Mouse (Mus musculus): ENCODE data around the gene Wbp2nl.

Wbp2nl gene

GRCm38 (mm10) chr15:82298764-82299561 is at the start of gene Wbp2nl:
Wbp2nl (plus strand) TSS chr15:82298954.
- DNase-seq, result peak; percentile 45

- no peak for DNase-seq
Observed at GRCm38 (mm10) chr15:82251579-82251978, 47.2 kb upstream of the Wbp2nl start.

- no peak for DNase-seq
Observed at GRCm38 (mm10) chr15:82252097-82252496, 46.7 kb upstream of the Wbp2nl start, which contains the start of gene 1500009C09Rik. 1500009C09Rik (plus strand) TSS chr15:82252397.

- DNase-seq, result no peak
Observed at GRCm38 (mm10) chr15:82255248-82255647, 43.5 kb upstream of the Wbp2nl start.

GRCm38 (mm10) chr15:82255944-82256383 is 42.8 kb upstream of the Wbp2nl start:
- no peak for DNase-seq

GRCm38 (mm10) chr15:82259510-82259909 is 39.2 kb upstream of the Wbp2nl start:
- DNase-seq, result peak; percentile 68

GRCm38 (mm10) chr15:82266356-82266755 is 32.4 kb upstream of the Wbp2nl start:
- peak; percentile 72 for DNase-seq

- DNase-seq, result no peak
Observed at GRCm38 (mm10) chr15:82268185-82268584, 30.6 kb upstream of the Wbp2nl start.

- no peak for DNase-seq
Observed at GRCm38 (mm10) chr15:82268783-82269182, 30.0 kb upstream of the Wbp2nl start.

- peak; percentile 77 for DNase-seq
Observed at GRCm38 (mm10) chr15:82271201-82271600, 27.6 kb upstream of the Wbp2nl start.

- no peak for DNase-seq
Observed at GRCm38 (mm10) chr15:82272295-82272694, 26.5 kb upstream of the Wbp2nl start.

- DNase-seq, result no peak
Observed at GRCm38 (mm10) chr15:82274593-82274926, 24.2 kb upstream of the Wbp2nl start, which contains the start of gene Sept3. Sept3 (plus strand) TSS chr15:82274893.

GRCm38 (mm10) chr15:82274927-82275901 is 23.5 kb upstream of the Wbp2nl start:
- DNase-seq, result no peak

GRCm38 (mm10) chr15:82277591-82277990 is 21.2 kb upstream of the Wbp2nl start:
- no peak for DNase-seq

GRCm38 (mm10) chr15:82280638-82281037 is 18.1 kb upstream of the Wbp2nl start:
- DNase-seq, result no peak

- DNase-seq, result no peak
Observed at GRCm38 (mm10) chr15:82286157-82286556, 12.6 kb upstream of the Wbp2nl start.

GRCm38 (mm10) chr15:82290252-82290651 is 8.5 kb upstream of the Wbp2nl start:
- DNase-seq, result no peak

GRCm38 (mm10) chr15:82292851-82293250 is 5.9 kb upstream of the Wbp2nl start:
- no peak for DNase-seq

- DNase-seq, result no peak
Observed at GRCm38 (mm10) chr15:82293271-82293711, 5.5 kb upstream of the Wbp2nl start.

GRCm38 (mm10) chr15:82294059-82294458 is 4.7 kb upstream of the Wbp2nl start:
- peak; percentile 38 for DNase-seq

- DNase-seq, result no peak
Observed at GRCm38 (mm10) chr15:82307107-82307506, 8.4 kb downstream of the Wbp2nl start.

- no peak for DNase-seq
Observed at GRCm38 (mm10) chr15:82308416-82308815, 9.7 kb downstream of the Wbp2nl start.

GRCm38 (mm10) chr15:82317839-82318238 is 19.1 kb downstream of the Wbp2nl start:
- no peak for DNase-seq

Measured in lung, postnatal 10 days (tissue).